Mouse (Mus musculus): Measurements from ENCODE around the gene Fry. TPM values are rescaled to one million over a fixed set of nuclear protein-coding genes. Genes with fewer than 3 reads are reported as not detected.

The Fry gene
- polyA plus RNA-seq, 1 experiment from 2014 or later = 15.2 TPM

GRCm38 (mm10) chr5:150196881-150197311, 78.5 kb downstream of the Fry start:
- Histone ChIP-seq H3K27ac (ENCODE audit: low read length) (no peak overlapping the region), H3K27me3 (ENCODE audit: control insufficient read depth, insufficient read depth, low read length) (no peaks in the 10 kb centered on the region), H3K36me3 (ENCODE audit: control insufficient read depth, insufficient read depth, low read length) (no peaks in the 10 kb centered on the region), H3K4me3 (ENCODE audit: low read depth, low read length) (peak overlapping the region; percentile 32), H3K9me3 (ENCODE audit: control insufficient read depth, low read depth, low read length) (no peaks in the 10 kb centered on the region), H3K9ac (replicated peaks; ENCODE audit: low read depth, low read length) (no peak overlapping the region), H3K4me1 (ENCODE audit: control insufficient read depth, insufficient read depth, low read length) (0 out of 2 replicates have a peak, but pooled peaks cover 8% of the 10 kb centered on the region), H3K4me2 (replicated peaks; ENCODE audit: low read depth, low read length) (peak overlapping the region; percentile 62)
- whole genome bisulfite sequencing = 10% methylated on average over 6 of the region's 6 CpGs
- no peak for ATAC-seq (ENCODE audit: insufficient number of reproducible peaks, insufficient read depth, low FRiP score, low read depth)

GRCm38 (mm10) chr5:150206749-150207148, 88.3 kb downstream of the Fry start:
- Histone ChIP-seq H3K4me2 (replicated peaks; ENCODE audit: low read depth, low read length) (no peak overlapping the region), H3K27ac (ENCODE audit: low read length) (no peak overlapping the region), H3K4me1 (ENCODE audit: control insufficient read depth, insufficient read depth, low read length) (0 out of 2 replicates have a peak, but pooled peaks cover 3% of the 10 kb centered on the region), H3K4me3 (ENCODE audit: low read depth, low read length) (no peak overlapping the region), H3K27me3 (ENCODE audit: control insufficient read depth, insufficient read depth, low read length) (no peaks in the 10 kb centered on the region), H3K36me3 (ENCODE audit: control insufficient read depth, insufficient read depth, low read length) (no peaks in the 10 kb centered on the region), H3K9me3 (ENCODE audit: control insufficient read depth, low read depth, low read length) (no peaks in the 10 kb centered on the region), H3K9ac (replicated peaks; ENCODE audit: low read depth, low read length) (no peak overlapping the region)
- no peak for ATAC-seq (ENCODE audit: insufficient number of reproducible peaks, insufficient read depth, low FRiP score, low read depth)
- 89% methylated on average over 6 of the region's 6 CpGs for WGBS

- no peak overlapping the region; the same call in 1 of the 2 replicates for H3K4me3 ChIP-seq (ENCODE audit: low read depth, low read length)
Observed at GRCm38 (mm10) chr5:150207596-150207995, 89.2 kb downstream of the Fry start.

GRCm38 (mm10) chr5:150208009-150208408, 89.6 kb downstream of the Fry start:
- Histone ChIP-seq H3K9ac (replicated peaks; ENCODE audit: low read depth, low read length) (no peak overlapping the region), H3K4me2 (replicated peaks; ENCODE audit: low read depth, low read length) (peak overlapping the region; percentile 39), H3K27me3 (ENCODE audit: control insufficient read depth, insufficient read depth, low read length) (no peaks in the 10 kb centered on the region), H3K9me3 (ENCODE audit: control insufficient read depth, low read depth, low read length) (no peaks in the 10 kb centered on the region), H3K27ac (ENCODE audit: low read length) (peak overlapping the region; percentile 58; the same call in 1 of the 2 replicates), H3K4me3 (ENCODE audit: low read depth, low read length) (no peak overlapping the region; the same call in 1 of the 2 replicates), H3K36me3 (ENCODE audit: control insufficient read depth, insufficient read depth, low read length) (no peaks in the 10 kb centered on the region), H3K4me1 (ENCODE audit: control insufficient read depth, insufficient read depth, low read length) (0 out of 2 replicates have a peak, but pooled peaks cover 3% of the 10 kb centered on the region)
- WGBS = 22% methylated on average over 7 of the region's 7 CpGs
- ATAC-seq (ENCODE audit: insufficient number of reproducible peaks, insufficient read depth, low FRiP score, low read depth) = no peak

More at GRCm38 (mm10) chr5:150207596-150207995, 89.2 kb downstream of the Fry start:
- peak overlapping the region; percentile 39 for H3K4me2 ChIP-seq (replicated peaks; ENCODE audit: low read depth, low read length)
- 0 out of 2 replicates have a peak, but pooled peaks cover 3% of the 10 kb centered on the region for H3K4me1 ChIP-seq (ENCODE audit: control insufficient read depth, insufficient read depth, low read length)
- H3K9ac ChIP-seq (replicated peaks; ENCODE audit: low read depth, low read length) = no peak overlapping the region
- H3K9me3 ChIP-seq (ENCODE audit: control insufficient read depth, low read depth, low read length) = no peaks in the 10 kb centered on the region
- WGBS = 25% methylated on average over 18 of the region's 18 CpGs
- H3K27ac ChIP-seq (ENCODE audit: low read length) = peak overlapping the region; percentile 58; the same call in 1 of the 2 replicates
- H3K27me3 ChIP-seq (ENCODE audit: control insufficient read depth, insufficient read depth, low read length) = no peaks in the 10 kb centered on the region
- no peaks in the 10 kb centered on the region for H3K36me3 ChIP-seq (ENCODE audit: control insufficient read depth, insufficient read depth, low read length)
- ATAC-seq (ENCODE audit: insufficient number of reproducible peaks, insufficient read depth, low FRiP score, low read depth) = no peak

GRCm38 (mm10) chr5:150214081-150214480, 95.6 kb downstream of the Fry start:
- no peak overlapping the region for H3K4me3 ChIP-seq (ENCODE audit: low read depth, low read length)
- H3K4me2 ChIP-seq (replicated peaks; ENCODE audit: low read depth, low read length) = no peak overlapping the region
- WGBS = 60% methylated on average over 6 of the region's 6 CpGs
- no peaks in the 10 kb centered on the region for H3K4me1 ChIP-seq (ENCODE audit: control insufficient read depth, insufficient read depth, low read length)
- no peak overlapping the region for H3K27ac ChIP-seq (ENCODE audit: low read length)
- H3K9ac ChIP-seq (replicated peaks; ENCODE audit: low read depth, low read length) = no peak overlapping the region
- ATAC-seq (ENCODE audit: insufficient number of reproducible peaks, insufficient read depth, low FRiP score, low read depth) = no peak
- H3K9me3 ChIP-seq (ENCODE audit: control insufficient read depth, low read depth, low read length) = no peaks in the 10 kb centered on the region
- no peaks in the 10 kb centered on the region for H3K36me3 ChIP-seq (ENCODE audit: control insufficient read depth, insufficient read depth, low read length)
- H3K27me3 ChIP-seq (ENCODE audit: control insufficient read depth, insufficient read depth, low read length) = no peaks in the 10 kb centered on the region

GRCm38 (mm10) chr5:150216066-150216465, 97.6 kb downstream of the Fry start:
- 63% methylated on average over 11 of the region's 11 CpGs for WGBS
- H3K9me3 ChIP-seq (ENCODE audit: control insufficient read depth, low read depth, low read length) = no peaks in the 10 kb centered on the region
- no peak overlapping the region for H3K4me3 ChIP-seq (ENCODE audit: low read depth, low read length)
- no peaks in the 10 kb centered on the region for H3K4me1 ChIP-seq (ENCODE audit: control insufficient read depth, insufficient read depth, low read length)
- H3K36me3 ChIP-seq (ENCODE audit: control insufficient read depth, insufficient read depth, low read length) = no peaks in the 10 kb centered on the region
- no peak overlapping the region for H3K27ac ChIP-seq (ENCODE audit: low read length)
- no peak overlapping the region for H3K9ac ChIP-seq (replicated peaks; ENCODE audit: low read depth, low read length)
- no peak overlapping the region for H3K4me2 ChIP-seq (replicated peaks; ENCODE audit: low read depth, low read length)
- no peaks in the 10 kb centered on the region for H3K27me3 ChIP-seq (ENCODE audit: control insufficient read depth, insufficient read depth, low read length)
- ATAC-seq (ENCODE audit: insufficient number of reproducible peaks, insufficient read depth, low FRiP score, low read depth) = no peak

- 79% methylated on average over 8 of the region's 8 CpGs for WGBS
- Histone ChIP-seq H3K4me1 (ENCODE audit: control insufficient read depth, insufficient read depth, low read length) (no peaks in the 10 kb centered on the region), H3K9ac (replicated peaks; ENCODE audit: low read depth, low read length) (no peak overlapping the region), H3K9me3 (ENCODE audit: control insufficient read depth, low read depth, low read length) (no peaks in the 10 kb centered on the region), H3K36me3 (ENCODE audit: control insufficient read depth, insufficient read depth, low read length) (no peaks in the 10 kb centered on the region), H3K4me2 (replicated peaks; ENCODE audit: low read depth, low read length) (no peak overlapping the region), H3K4me3 (ENCODE audit: low read depth, low read length) (no peak overlapping the region), H3K27me3 (ENCODE audit: control insufficient read depth, insufficient read depth, low read length) (no peaks in the 10 kb centered on the region), H3K27ac (ENCODE audit: low read length) (no peak overlapping the region)
- ATAC-seq (ENCODE audit: insufficient number of reproducible peaks, insufficient read depth, low FRiP score, low read depth) = no peak
Observed at GRCm38 (mm10) chr5:150219457-150219856, 101.0 kb downstream of the Fry start.

GRCm38 (mm10) chr5:150220333-150220732, 101.9 kb downstream of the Fry start:
- ATAC-seq (ENCODE audit: insufficient number of reproducible peaks, insufficient read depth, low FRiP score, low read depth) = no peak
- Histone ChIP-seq H3K4me1 (ENCODE audit: control insufficient read depth, insufficient read depth, low read length) (no peaks in the 10 kb centered on the region), H3K36me3 (ENCODE audit: control insufficient read depth, insufficient read depth, low read length) (no peaks in the 10 kb centered on the region), H3K4me2 (replicated peaks; ENCODE audit: low read depth, low read length) (no peak overlapping the region), H3K27ac (ENCODE audit: low read length) (no peak overlapping the region), H3K4me3 (ENCODE audit: low read depth, low read length) (no peak overlapping the region), H3K27me3 (ENCODE audit: control insufficient read depth, insufficient read depth, low read length) (no peaks in the 10 kb centered on the region), H3K9ac (replicated peaks; ENCODE audit: low read depth, low read length) (no peak overlapping the region), H3K9me3 (ENCODE audit: control insufficient read depth, low read depth, low read length) (no peaks in the 10 kb centered on the region)
- whole genome bisulfite sequencing = 33% methylated on average over 7 of the region's 7 CpGs

- Histone ChIP-seq H3K4me2 (replicated peaks; ENCODE audit: low read depth, low read length) (no peak overlapping the region), H3K4me3 (ENCODE audit: low read depth, low read length) (no peak overlapping the region), H3K27me3 (ENCODE audit: control insufficient read depth, insufficient read depth, low read length) (no peaks in the 10 kb centered on the region), H3K4me1 (ENCODE audit: control insufficient read depth, insufficient read depth, low read length) (no peaks in the 10 kb centered on the region), H3K9me3 (ENCODE audit: control insufficient read depth, low read depth, low read length) (no peaks in the 10 kb centered on the region), H3K9ac (replicated peaks; ENCODE audit: low read depth, low read length) (no peak overlapping the region), H3K36me3 (ENCODE audit: control insufficient read depth, insufficient read depth, low read length) (no peaks in the 10 kb centered on the region), H3K27ac (ENCODE audit: low read length) (no peak overlapping the region)
- ATAC-seq (ENCODE audit: insufficient number of reproducible peaks, insufficient read depth, low FRiP score, low read depth) = no peak
- WGBS = 82% methylated on average over 6 of the region's 6 CpGs
Observed at GRCm38 (mm10) chr5:150221806-150222205, 103.4 kb downstream of the Fry start.

All from stomach, embryonic 14.5 days (tissue).